Comparison of ENCODE assay signal across 10 mouse cellular contexts in genomic region chr8:15221211-15221912, GRCm38 (mm10).
A peak's percentile ranks its signal among the peaks of the same experiment; 100 is the strongest.
DNase-seq lines count a peak whose midpoint lies in the region; ATAC-seq and TF ChIP-seq lines count a peak whose summit lies in the region.
"Had no signal": no experiment of that assay in that cellular context is flagged by ENCODE, and none has a peak within 500 bp of the region (broad histone marks: within the 10 kb centered on the region; RNA-seq: fewer than 3 reads in every experiment).

No protein-coding gene starts in this region.

- H3K4me2 ChIP-seq in intestine, embryonic 15.5 days (replicated peaks), result no peak overlapping the region
- H3K4me2 ChIP-seq: embryonic facial prominence, embryonic 12.5 days; limb, embryonic 12.5 days had no signal

- no peak for TF ChIP-seq POLR2A in embryonic fibroblast, embryonic 13.5 days (IDR thresholded peaks at IDR 0.05; ENCODE audit: low read depth, low read length)

- TF ChIP-seq CTCF in embryonic fibroblast, embryonic 13.5 days (IDR thresholded peaks at IDR 0.05; ENCODE audit: borderline replicate concordance, insufficient read depth, low read length), result peak; percentile 38; the same call in 1 of the 2 replicates

- ATAC-seq in intestine, embryonic 15.5 days, result peak; percentile 48; the same call in 1 of the 2 replicates

- H3K36me3 ChIP-seq in intestine, embryonic 15.5 days, result no peaks in the 10 kb centered on the region
- H3K36me3 ChIP-seq: embryonic facial prominence, embryonic 12.5 days; limb, embryonic 12.5 days had no signal

- no peaks in the 10 kb centered on the region for H3K27me3 ChIP-seq in intestine, embryonic 15.5 days (replicated peaks)
- H3K27me3 ChIP-seq: embryonic facial prominence, embryonic 12.5 days; limb, embryonic 12.5 days had no signal

- H3K4me1 ChIP-seq in embryonic fibroblast, embryonic 13.5 days (ENCODE audit: control insufficient read depth, insufficient read depth, low read length), result no peaks in the 10 kb centered on the region; the same call in 1 of the 2 replicates
- H3K4me1 ChIP-seq in intestine, embryonic 15.5 days (replicated peaks), result no peaks in the 10 kb centered on the region
- H3K4me1 ChIP-seq: embryonic facial prominence, embryonic 12.5 days had no signal

- 42% methylated on average over 13 of the region's 13 CpGs for WGBS in intestine, embryonic 15.5 days

- DNase-seq in layer of hippocampus, adult 11-12 months (ENCODE audit: low spot score), result peak; percentile 52
- no peak for DNase-seq in layer of hippocampus, adult 9-10 months (ENCODE audit: low spot score)
- peak; percentile 54 for DNase-seq in adrenal gland, postnatal 25 days
- DNase-seq in lung, postnatal 25 days (ENCODE audit: low spot score), result peak; percentile 31
- DNase-seq in right cerebral cortex, postnatal 10 days (ENCODE audit: low spot score in 2 of 2), result peak; percentile 65 to 86
- DNase-seq in T-cell, adult 2 months (ENCODE audit: low spot score), result no peak

- no peaks in the 10 kb centered on the region for H3K9me3 ChIP-seq in intestine, embryonic 15.5 days
- H3K9me3 ChIP-seq: embryonic facial prominence, embryonic 12.5 days had no signal

- no peak overlapping the region for H3K4me3 ChIP-seq in embryonic fibroblast, embryonic 13.5 days (ENCODE audit: insufficient read depth, low read length)
- no peak overlapping the region for H3K4me3 ChIP-seq in intestine, embryonic 15.5 days (replicated peaks)
- H3K4me3 ChIP-seq: embryonic facial prominence, embryonic 12.5 days; limb, embryonic 12.5 days had no signal

- H3K27ac ChIP-seq in embryonic fibroblast, embryonic 13.5 days (ENCODE audit: insufficient read depth, low read length), result no peak overlapping the region
- no peak overlapping the region for H3K27ac ChIP-seq in intestine, embryonic 15.5 days
- H3K27ac ChIP-seq: embryonic facial prominence, embryonic 12.5 days; limb, embryonic 12.5 days had no signal

- no peak overlapping the region for H3K9ac ChIP-seq in intestine, embryonic 15.5 days
- H3K9ac ChIP-seq: embryonic facial prominence, embryonic 12.5 days; limb, embryonic 12.5 days had no signal

Comparison
In these comparisons a context has a peak if more than half of its experiments do, and no peak if none do; other contexts are left out.
1. DNase-seq: peak in layer of hippocampus, adult 11-12 months (single experiment), adrenal gland, postnatal 25 days (single experiment), lung, postnatal 25 days (single experiment) and right cerebral cortex, postnatal 10 days (2 of 2); none in layer of hippocampus, adult 9-10 months (single experiment) and T-cell, adult 2 months (single experiment).